Mouse (Mus musculus) urinary bladder, postnatal 4 days (tissue): ENCODE results near the gene Ccnb1.
"Not testable (repeated sequence)": the region's sequence is repeated elsewhere in the genome, so short reads cannot be mapped to it uniquely, and the experiment has no call there.

Experiments used
- DNase-seq, 2 experiments: peaks; one replicate each; pipeline ENCODE4 v3.0.0; 2021 to 2022; ENCODE audit warnings: low spot score in 2 of 2

Gene Ccnb1

GRCm38 (mm10) chr13:100786414-100786867 is at the start of gene Ccnb1:
Ccnb1 (minus strand) TSS chr13:100786570.
- peak; percentile 87 to 93 for DNase-seq

GRCm38 (mm10) chr13:100834777-100835176 is 48.4 kb upstream of the Ccnb1 start:
- no peak for DNase-seq

GRCm38 (mm10) chr13:100833640-100834002 is 47.3 kb upstream of the Ccnb1 start:
- DNase-seq = no peak

- DNase-seq = peak; percentile 98 to 99
Measured at GRCm38 (mm10) chr13:100832741-100833639, 46.6 kb upstream of the Ccnb1 start, which contains the start of gene Slc30a5. Slc30a5 (minus strand) TSS chr13:100833427.

GRCm38 (mm10) chr13:100832188-100832587 is 45.8 kb upstream of the Ccnb1 start:
- DNase-seq = no peak

GRCm38 (mm10) chr13:100831123-100831522 is 44.8 kb upstream of the Ccnb1 start:
- no peak for DNase-seq

GRCm38 (mm10) chr13:100825627-100826410 is 39.4 kb upstream of the Ccnb1 start:
- no peak for DNase-seq

- no peak for DNase-seq
Measured at GRCm38 (mm10) chr13:100824916-100825315, 38.5 kb upstream of the Ccnb1 start.

- DNase-seq = no peak
Measured at GRCm38 (mm10) chr13:100824306-100824705, 37.9 kb upstream of the Ccnb1 start.

GRCm38 (mm10) chr13:100823863-100824262 is 37.5 kb upstream of the Ccnb1 start:
- no peak for DNase-seq

- DNase-seq = no peak
Measured at GRCm38 (mm10) chr13:100814451-100814850, 28.1 kb upstream of the Ccnb1 start.

GRCm38 (mm10) chr13:100805776-100806175 is 19.4 kb upstream of the Ccnb1 start:
- DNase-seq = no peak

- DNase-seq = no peak
Measured at GRCm38 (mm10) chr13:100797171-100797570, 10.8 kb upstream of the Ccnb1 start.

- no peak for DNase-seq
Measured at GRCm38 (mm10) chr13:100789083-100789482, 2.7 kb upstream of the Ccnb1 start.

GRCm38 (mm10) chr13:100788057-100788456 is 1.7 kb upstream of the Ccnb1 start:
- not testable (repeated sequence) for DNase-seq

- DNase-seq = no peak
Measured at GRCm38 (mm10) chr13:100787316-100788010, 1.1 kb upstream of the Ccnb1 start.

- no peak for DNase-seq
Measured at GRCm38 (mm10) chr13:100785806-100786413, 460 bp downstream of the Ccnb1 start.

- no peak for DNase-seq
Measured at GRCm38 (mm10) chr13:100777491-100777890, 8.9 kb downstream of the Ccnb1 start.

GRCm38 (mm10) chr13:100776710-100777109 is 9.7 kb downstream of the Ccnb1 start:
- no peak for DNase-seq

- DNase-seq = no peak
Measured at GRCm38 (mm10) chr13:100776056-100776419, 10.3 kb downstream of the Ccnb1 start.

GRCm38 (mm10) chr13:100775252-100776055 is 10.9 kb downstream of the Ccnb1 start, which contains the start of gene Cenph:
Cenph (minus strand) TSS chr13:100775899.
- DNase-seq = peak; percentile 74 to 87
